Mouse (Mus musculus) erythroblast, embryonic 14.5 days (primary cell): ENCODE measurements at regions not wholly inside any gene's neighbourhood (a gene's known extent, or its start where the extent isn't known, plus 50 kb on each side); places are given as distances from the start of the nearest gene placed in this dataset.

Experiments used
- GATA1 ChIP-seq: IDR thresholded peaks from 2 replicates; pipeline ENCODE4 v1.6.1; 2012; ENCODE audit warnings: low read length, inconsistent platforms, mixed read lengths
- TAL1 ChIP-seq: IDR thresholded peaks from 3 replicates; pipeline ENCODE4 v1.6.1; 2012; ENCODE audit warnings: low read length, inconsistent platforms, mixed read lengths

DNA sequence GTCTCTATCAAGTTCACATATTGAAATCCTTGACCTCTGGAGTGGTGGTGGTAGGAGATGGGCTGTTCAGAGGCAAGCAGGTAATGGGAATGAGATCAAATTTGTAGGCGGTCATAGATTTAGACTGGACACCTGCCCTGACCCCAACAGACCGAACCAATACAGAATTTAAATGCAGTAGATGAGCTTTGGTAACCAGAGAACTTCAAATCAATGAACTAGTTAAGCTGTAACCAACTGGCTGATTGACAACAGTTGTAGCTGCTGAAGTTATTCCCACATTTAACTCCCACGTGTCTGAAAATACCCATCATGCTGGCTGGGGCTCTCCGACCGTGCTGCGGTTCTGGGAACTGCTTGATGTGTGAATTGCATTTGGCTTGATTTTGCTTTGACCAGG is 268.5 kb upstream of the Gm6793 start:
- no peak for TF ChIP-seq GATA1
- no peak for TF ChIP-seq TAL1
